Mouse (Mus musculus): ENCODE measurements at regions not wholly inside any gene's neighbourhood (a gene's known extent, or its start where the extent isn't known, plus 50 kb on each side); places are given as distances from the start of the nearest gene placed in this dataset.

DNA sequence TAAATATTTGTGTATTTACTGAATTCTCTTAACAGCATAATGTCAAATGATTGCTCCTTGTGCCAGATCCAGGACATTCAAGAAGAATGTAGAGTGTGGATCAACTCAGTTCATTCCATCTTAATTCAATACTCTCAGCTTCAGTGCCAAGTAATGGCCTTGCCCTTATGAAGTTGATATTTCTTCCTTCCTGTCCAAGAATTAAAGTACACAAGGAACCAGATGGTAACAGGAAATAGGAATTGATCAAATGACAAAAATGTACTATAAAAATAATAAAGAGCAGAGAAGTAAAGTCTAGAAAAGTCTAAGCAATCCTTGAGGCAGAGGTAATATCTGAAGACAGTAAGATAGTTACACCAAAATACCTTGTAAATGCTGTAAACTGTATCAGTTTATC is 219.5 kb upstream of the N6amt1 start:
- TF ChIP-seq POLR2A (IDR thresholded peaks at IDR 0.05; ENCODE audit: borderline replicate concordance, extremely low read depth, insufficient read depth, insufficient read length) = no peak
- H3K4me2 ChIP-seq (replicated peaks; ENCODE audit: low read depth, low read length, severe bottlenecking) = no peak overlapping the region
- no peaks in the 10 kb centered on the region for H3K4me1 ChIP-seq (ENCODE audit: control insufficient read depth, insufficient read depth, low read length)
- no peak overlapping the region for H3K9ac ChIP-seq (ENCODE audit: low read depth, low read length, severe bottlenecking)
- no peak for ATAC-seq (ENCODE audit: low FRiP score, low read depth)
- no peaks in the 10 kb centered on the region for H3K36me3 ChIP-seq (ENCODE audit: control insufficient read depth, insufficient read depth, low read length)
- DNase-seq (ENCODE audit: low spot score) = no peak
- H3K9me3 ChIP-seq (ENCODE audit: control insufficient read depth, low read length) = no peaks in the 10 kb centered on the region
- H3K4me3 ChIP-seq (replicated peaks; ENCODE audit: low read length) = no peak overlapping the region
- H3K27me3 ChIP-seq (ENCODE audit: control insufficient read depth, insufficient read depth, low read length) = no peaks in the 10 kb centered on the region
- H3K27ac ChIP-seq (replicated peaks; ENCODE audit: low read depth, low read length) = no peak overlapping the region

DNA sequence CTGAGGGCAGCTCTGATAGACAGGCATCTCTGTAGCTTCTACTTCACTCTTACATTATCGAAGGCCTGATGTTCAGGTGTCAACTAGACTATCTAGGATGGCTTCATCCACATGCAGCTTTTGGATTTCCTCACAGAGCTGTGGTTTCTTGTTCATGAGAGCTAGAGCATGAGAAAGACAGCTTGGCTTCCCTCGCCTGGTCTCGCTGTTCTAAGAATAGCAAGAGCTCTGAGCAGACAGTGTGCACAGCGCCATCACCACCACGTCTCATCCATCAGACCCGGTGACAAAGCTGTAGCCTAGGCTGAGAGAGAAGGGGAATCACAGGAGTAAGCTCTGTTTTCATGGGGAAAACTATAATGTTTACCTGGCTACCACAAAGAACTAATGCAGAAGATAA is 220.1 kb upstream of the N6amt1 start:
- no peak for DNase-seq (ENCODE audit: low spot score)
- 88% methylated on average over 6 of the region's 6 CpGs for WGBS
- ATAC-seq (ENCODE audit: low FRiP score, low read depth) = no peak

DNA sequence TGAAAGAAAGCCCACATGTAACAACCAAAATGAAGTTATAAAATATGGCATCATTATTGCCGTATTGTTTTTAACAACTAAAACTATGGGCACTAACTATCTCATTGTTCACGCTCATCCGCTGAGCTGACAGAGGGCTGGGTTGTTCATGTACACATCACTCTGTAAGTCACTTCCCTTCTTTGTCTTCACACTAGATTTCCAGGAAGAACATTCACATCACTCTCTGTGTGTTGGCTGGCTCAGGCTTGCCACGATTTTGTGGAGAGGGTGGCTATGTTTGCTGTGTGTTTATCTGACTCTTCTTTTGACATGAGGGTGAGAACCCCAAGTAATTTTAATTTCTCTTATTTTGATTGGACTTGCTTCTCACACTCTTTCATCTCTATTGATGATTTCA is 221.9 kb upstream of the N6amt1 start:
- ATAC-seq (ENCODE audit: low FRiP score, low read depth) (no peak), DNase-seq (ENCODE audit: low spot score) (no peak)
- Histone ChIP-seq H3K36me3 (ENCODE audit: control insufficient read depth, insufficient read depth, low read length) (no peaks in the 10 kb centered on the region), H3K9me3 (ENCODE audit: control insufficient read depth, low read length) (no peaks in the 10 kb centered on the region), H3K4me2 (replicated peaks; ENCODE audit: low read depth, low read length, severe bottlenecking) (no peak overlapping the region), H3K4me3 (replicated peaks; ENCODE audit: low read length) (no peak overlapping the region), H3K27ac (replicated peaks; ENCODE audit: low read depth, low read length) (no peak overlapping the region), H3K27me3 (ENCODE audit: control insufficient read depth, insufficient read depth, low read length) (no peaks in the 10 kb centered on the region), H3K4me1 (ENCODE audit: control insufficient read depth, insufficient read depth, low read length) (no peaks in the 10 kb centered on the region), H3K9ac (ENCODE audit: low read depth, low read length, severe bottlenecking) (no peak overlapping the region)
- TF ChIP-seq POLR2A (IDR thresholded peaks at IDR 0.05; ENCODE audit: borderline replicate concordance, extremely low read depth, insufficient read depth, insufficient read length) = no peak
- WGBS = 83% methylated on average over 4 of the region's 4 CpGs

More for the DNA sequence above, 220.1 kb upstream of the N6amt1 start:
- no peaks in the 10 kb centered on the region for H3K36me3 ChIP-seq (ENCODE audit: control insufficient read depth, insufficient read depth, low read length)
- no peaks in the 10 kb centered on the region for H3K27me3 ChIP-seq (ENCODE audit: control insufficient read depth, insufficient read depth, low read length)
- no peaks in the 10 kb centered on the region for H3K9me3 ChIP-seq (ENCODE audit: control insufficient read depth, low read length)
- no peak overlapping the region for H3K27ac ChIP-seq (replicated peaks; ENCODE audit: low read depth, low read length)
- no peaks in the 10 kb centered on the region for H3K4me1 ChIP-seq (ENCODE audit: control insufficient read depth, insufficient read depth, low read length)
- no peak overlapping the region for H3K4me3 ChIP-seq (replicated peaks; ENCODE audit: low read length)
- TF ChIP-seq POLR2A (IDR thresholded peaks at IDR 0.05; ENCODE audit: borderline replicate concordance, extremely low read depth, insufficient read depth, insufficient read length) = no peak
- H3K9ac ChIP-seq (ENCODE audit: low read depth, low read length, severe bottlenecking) = no peak overlapping the region
- no peak overlapping the region for H3K4me2 ChIP-seq (replicated peaks; ENCODE audit: low read depth, low read length, severe bottlenecking)

DNA sequence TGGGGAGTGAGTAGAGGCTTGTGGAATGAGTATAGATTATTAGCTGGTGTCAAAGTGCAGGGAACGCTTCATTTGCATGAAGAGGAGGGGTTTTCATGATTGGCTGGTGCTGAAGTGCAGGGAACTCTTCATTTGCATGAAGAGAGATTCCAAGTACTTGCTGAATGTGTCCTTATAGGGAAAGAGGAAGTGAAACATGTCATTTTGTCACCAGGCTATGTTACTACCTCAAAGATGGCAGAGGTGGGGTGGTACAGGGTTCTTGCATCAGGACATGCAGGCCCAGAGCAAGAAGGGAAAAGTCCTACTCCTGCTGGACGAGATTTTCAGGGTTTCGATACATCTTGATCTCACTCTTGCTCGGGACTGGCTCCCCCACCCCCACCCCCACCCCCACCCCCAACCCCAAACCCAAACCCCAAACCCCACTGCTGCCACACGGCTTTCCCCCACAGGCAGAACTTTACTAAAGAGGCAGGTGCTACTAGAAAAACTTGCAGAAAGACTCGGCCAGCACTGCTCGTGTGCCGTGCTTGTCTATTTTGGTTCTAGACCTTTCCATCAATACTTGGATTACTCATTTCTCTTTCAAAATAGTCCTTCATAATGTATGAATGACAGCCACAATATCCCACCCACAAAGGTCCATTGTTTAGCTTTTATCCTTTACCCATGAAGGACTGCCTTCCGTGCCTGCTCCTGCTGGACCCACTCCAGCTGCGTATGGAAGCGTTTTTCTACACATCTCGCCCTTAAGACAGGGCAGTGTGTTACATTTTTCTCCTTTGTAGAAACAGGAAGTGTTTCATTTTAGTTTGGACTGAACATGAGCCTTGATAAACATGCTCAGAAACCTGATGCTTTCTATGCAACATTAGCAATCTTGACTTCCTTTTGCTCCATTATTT is 223.0 kb upstream of the N6amt1 start:
- no peaks in the 10 kb centered on the region for H3K27me3 ChIP-seq (ENCODE audit: control insufficient read depth, insufficient read depth, low read length)
- H3K4me1 ChIP-seq (ENCODE audit: control insufficient read depth, insufficient read depth, low read length) = no peaks in the 10 kb centered on the region
- no peak for TF ChIP-seq POLR2A (IDR thresholded peaks at IDR 0.05; ENCODE audit: borderline replicate concordance, extremely low read depth, insufficient read depth, insufficient read length)
- no peak for ATAC-seq (ENCODE audit: low FRiP score, low read depth)
- no peaks in the 10 kb centered on the region for H3K9me3 ChIP-seq (ENCODE audit: control insufficient read depth, low read length)
- no peak overlapping the region for H3K4me3 ChIP-seq (replicated peaks; ENCODE audit: low read length)
- no peaks in the 10 kb centered on the region for H3K36me3 ChIP-seq (ENCODE audit: control insufficient read depth, insufficient read depth, low read length)
- no peak overlapping the region for H3K9ac ChIP-seq (ENCODE audit: low read depth, low read length, severe bottlenecking)
- no peak overlapping the region for H3K4me2 ChIP-seq (replicated peaks; ENCODE audit: low read depth, low read length, severe bottlenecking)
- WGBS = 69% methylated on average over 12 of the region's 12 CpGs
- no peak for DNase-seq (ENCODE audit: low spot score)
- no peak overlapping the region for H3K27ac ChIP-seq (replicated peaks; ENCODE audit: low read depth, low read length)

DNA sequence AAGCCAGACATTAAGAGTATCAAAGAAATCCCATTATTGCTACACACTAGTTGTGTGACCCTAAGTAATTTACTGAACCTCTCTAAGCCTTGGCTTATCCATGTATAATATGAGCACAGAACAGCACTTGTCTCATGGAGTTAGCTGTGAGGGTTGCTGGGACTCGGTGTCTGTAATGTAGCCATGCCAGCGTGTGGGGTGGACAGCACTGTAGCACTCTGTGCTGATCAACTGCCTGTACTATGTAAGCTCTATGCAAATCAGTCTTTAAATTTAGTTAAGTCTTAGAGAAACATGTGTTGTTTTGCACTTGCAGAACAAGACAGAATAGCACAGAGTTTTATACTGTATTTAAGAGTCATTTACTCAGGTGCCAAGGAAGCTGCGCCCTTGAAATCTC is 225.0 kb upstream of the N6amt1 start:
- Histone ChIP-seq H3K9ac (ENCODE audit: low read depth, low read length, severe bottlenecking) (no peak overlapping the region), H3K9me3 (ENCODE audit: control insufficient read depth, low read length) (no peaks in the 10 kb centered on the region), H3K4me1 (ENCODE audit: control insufficient read depth, insufficient read depth, low read length) (no peaks in the 10 kb centered on the region), H3K36me3 (ENCODE audit: control insufficient read depth, insufficient read depth, low read length) (no peaks in the 10 kb centered on the region), H3K27me3 (ENCODE audit: control insufficient read depth, insufficient read depth, low read length) (no peaks in the 10 kb centered on the region), H3K4me3 (replicated peaks; ENCODE audit: low read length) (no peak overlapping the region), H3K27ac (replicated peaks; ENCODE audit: low read depth, low read length) (no peak overlapping the region), H3K4me2 (replicated peaks; ENCODE audit: low read depth, low read length, severe bottlenecking) (no peak overlapping the region)
- ATAC-seq (ENCODE audit: low FRiP score, low read depth) (no peak), DNase-seq (ENCODE audit: low spot score) (no peak)
- WGBS = 92% methylated on average over 3 of the region's 3 CpGs
- no peak for TF ChIP-seq POLR2A (IDR thresholded peaks at IDR 0.05; ENCODE audit: borderline replicate concordance, extremely low read depth, insufficient read depth, insufficient read length)

Data from limb, embryonic 14.5 days (tissue).